Mouse (Mus musculus): ENCODE data around the gene Rprd2.
"Not testable (repeated sequence)": the region's sequence is repeated elsewhere in the genome, so short reads cannot be mapped to it uniquely, and the experiment has no call there.

Gene Rprd2

DNA sequence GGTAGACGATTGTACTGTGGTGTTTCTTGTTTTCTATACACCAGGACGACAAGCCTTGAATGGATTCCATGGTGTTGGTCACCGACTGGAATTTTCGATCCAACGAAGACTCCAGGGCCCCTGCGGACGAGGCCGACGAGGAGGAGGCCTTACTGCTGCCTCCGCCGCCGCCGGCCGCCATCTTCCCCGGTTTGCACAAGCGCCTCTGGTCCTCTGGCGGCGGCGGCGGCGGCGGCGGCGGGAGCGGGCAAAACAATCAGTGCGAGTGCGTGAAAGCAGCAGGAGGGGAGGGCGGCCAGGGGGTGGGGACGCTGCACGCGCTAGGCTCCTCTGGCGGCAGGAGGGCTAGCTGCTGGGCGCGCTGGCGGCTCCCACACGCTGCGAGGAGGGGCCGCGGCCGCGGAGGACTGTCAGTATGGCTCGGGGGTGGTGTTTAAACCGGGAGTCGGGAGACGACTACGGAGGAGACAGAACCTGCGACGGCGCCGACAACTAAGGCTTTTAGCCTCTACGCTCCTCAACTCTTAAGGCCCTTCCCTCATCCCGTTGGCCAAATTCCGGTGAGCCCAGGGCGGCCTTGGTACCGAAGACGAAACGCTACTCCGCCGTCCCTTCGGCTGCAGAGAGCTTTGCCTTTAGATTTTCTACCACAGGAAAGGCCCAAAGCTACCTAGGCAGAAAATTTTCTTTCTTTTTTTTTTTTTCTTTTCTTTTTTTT is at the start of gene Rprd2:
Rprd2 (minus strand) TSS at position 293 of the 718 bp plus-strand sequence.
- DNase-seq (ENCODE audit: low spot score), result peak; percentile 62

DNA sequence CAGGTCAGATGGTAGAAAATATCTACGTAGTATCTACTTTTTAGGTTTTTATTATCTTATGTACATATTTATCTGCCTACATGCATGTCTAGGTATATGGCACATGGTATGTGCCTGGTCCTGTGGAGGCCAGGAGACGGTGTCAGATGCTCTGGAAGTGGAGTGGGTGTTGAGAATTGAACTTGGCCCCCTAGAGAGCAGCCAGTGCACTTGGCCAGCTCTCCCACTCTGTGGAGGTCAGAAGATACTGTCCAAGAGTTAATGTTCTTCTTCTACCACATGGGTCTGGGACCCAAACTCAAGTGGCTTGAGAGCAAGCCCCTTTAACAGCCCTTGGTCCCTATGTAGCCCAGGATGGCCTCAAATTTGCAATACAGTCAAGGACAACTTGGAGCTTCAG is 48.7 kb upstream of the Rprd2 start:
- DNase-seq (ENCODE audit: low spot score), result no peak

DNA sequence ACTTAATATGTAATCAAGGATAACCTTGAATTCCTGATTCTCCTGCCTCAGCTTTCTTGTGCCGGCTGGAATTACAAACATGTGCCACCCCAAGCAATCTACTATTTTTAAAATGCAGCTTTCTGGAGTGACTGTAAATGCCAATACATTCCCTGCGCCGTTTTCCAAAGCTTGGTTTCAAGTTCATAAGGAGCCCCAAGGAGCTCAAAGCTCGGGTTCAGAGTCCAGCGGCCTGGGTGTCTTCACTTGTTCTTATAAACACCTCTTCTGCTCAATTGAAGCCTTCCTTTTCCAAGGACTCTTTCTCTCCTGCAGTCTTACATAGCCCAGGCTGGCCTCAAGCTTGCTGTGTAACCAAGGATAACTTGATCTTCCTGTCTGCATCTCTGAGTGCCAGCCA is 47.4 kb upstream of the Rprd2 start:
- DNase-seq (ENCODE audit: low spot score), result no peak

DNA sequence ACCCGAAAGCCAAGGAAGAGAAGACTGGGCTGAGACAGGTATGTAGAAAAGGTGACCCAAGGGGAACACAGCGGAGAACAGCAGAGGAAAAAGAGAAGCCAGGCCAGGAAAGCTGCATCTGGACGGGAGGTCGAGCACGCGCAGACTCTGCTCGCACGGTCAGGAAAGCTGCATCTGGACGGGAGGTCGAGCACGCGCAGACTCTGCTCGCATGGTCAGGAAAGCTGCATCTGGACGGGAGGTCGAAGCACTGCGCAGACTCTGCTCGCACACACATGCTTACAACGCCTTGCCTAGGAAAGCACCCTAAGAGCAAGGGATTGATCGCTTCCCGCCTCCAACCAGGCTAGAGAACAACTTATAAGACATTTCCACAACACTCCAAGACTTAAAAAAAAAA is 46.9 kb upstream of the Rprd2 start:
- DNase-seq (ENCODE audit: low spot score), result no peak

GRCm38 (mm10) chr3:95865050-95865449 is 46.4 kb upstream of the Rprd2 start:
- no peak for DNase-seq (ENCODE audit: low spot score)

DNA sequence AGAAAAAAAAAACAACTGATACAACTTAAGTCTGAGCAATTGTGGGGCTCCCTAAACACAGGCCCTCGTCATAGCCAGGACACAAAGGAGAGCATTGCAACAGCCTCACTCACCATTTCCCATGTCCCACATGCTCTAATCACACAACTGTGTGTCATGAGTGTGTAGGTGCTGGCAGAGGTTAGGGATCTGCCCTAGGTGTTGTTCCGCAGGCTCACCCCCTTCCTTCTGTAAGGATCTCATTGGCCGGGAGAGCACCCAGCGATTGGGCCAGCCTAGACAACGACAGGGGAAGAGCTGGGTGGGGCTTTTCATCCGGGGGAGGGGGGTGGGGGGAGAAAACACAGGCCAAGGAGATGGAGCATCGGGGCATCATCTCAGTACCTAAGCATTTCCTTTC is 44.9 kb upstream of the Rprd2 start:
- no peak for DNase-seq (ENCODE audit: low spot score)

DNA sequence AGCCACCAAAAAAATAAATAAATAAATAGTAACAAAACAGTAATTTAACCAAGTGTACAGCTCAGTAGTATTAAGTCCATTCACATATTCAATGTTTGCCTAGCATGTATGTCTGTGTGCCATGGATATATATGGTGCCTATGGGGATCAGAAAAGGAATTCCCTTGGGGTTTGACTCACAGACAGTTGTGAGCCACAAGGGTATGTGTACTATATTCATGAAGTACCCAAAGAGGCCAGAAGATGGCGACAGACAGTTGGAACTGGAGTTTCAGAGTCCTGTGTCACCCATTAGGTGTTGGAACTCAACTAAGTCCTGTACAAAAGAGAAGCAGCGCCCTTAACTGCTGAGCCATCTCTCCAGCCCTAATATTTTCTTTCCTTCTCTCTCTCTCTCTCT is 43.1 kb upstream of the Rprd2 start:
- DNase-seq (ENCODE audit: low spot score), result no peak

DNA sequence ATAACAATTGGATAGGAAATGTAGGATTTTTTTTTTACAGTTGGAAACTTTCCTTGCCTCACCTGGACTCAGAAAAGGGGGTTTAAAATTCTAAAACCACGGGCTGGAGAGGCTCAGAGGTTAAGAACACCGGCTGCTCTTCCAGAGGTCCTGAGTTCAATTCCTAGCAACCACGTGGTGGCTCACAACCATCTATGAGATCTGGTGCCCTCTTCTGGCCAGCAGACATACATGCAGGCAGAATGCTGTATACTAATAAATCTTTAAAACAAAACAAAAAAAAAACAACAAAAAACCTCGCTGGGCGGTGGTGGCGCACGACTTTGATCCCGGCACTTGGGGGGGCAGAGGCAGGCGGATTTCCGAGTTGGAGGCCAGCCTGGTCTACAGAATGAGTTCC is 42.6 kb upstream of the Rprd2 start:
- no peak for DNase-seq (ENCODE audit: low spot score)

DNA sequence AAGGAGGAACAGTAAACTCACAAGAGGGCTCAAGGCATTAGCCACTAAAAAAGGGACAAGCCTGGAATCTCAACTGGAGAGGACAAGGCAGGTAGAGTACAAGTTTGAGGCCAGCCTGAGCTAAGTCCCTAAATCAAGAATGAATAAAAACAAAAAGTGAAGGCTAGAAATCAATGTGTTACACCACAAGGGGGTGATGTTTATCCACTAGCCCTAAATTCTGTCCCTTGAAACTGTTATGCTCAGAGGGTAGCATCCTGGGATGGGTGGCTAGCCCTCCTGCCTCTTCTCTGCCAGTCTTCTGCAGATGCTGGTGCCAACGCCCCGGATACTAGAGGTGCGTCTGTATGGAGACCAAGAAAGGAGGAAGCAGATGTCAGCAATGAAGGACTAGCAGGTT is 41.7 kb upstream of the Rprd2 start:
- DNase-seq (ENCODE audit: low spot score), result no peak

GRCm38 (mm10) chr3:95858278-95858677 is 39.6 kb upstream of the Rprd2 start:
- not testable (repeated sequence) for DNase-seq (ENCODE audit: low spot score)

DNA sequence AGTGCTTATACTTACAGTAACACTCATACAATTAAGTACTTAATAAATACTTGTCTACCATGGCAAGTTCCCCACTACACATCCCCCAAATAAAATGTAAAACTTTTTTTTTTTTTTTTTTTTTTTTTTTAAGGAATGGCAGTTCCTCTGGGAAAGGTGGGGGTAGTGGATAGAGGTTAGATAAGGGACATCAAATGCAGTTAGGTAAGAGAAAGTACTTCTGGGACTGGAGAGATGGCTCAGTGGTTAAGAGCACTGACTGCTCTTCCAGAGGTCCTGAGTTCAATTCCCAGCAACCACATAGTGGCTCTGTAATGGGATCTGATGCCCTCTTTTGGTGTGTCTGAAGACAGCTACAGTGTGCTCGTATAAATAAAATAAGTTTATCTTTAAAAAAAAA is 38.4 kb upstream of the Rprd2 start:
- not testable (repeated sequence) for DNase-seq (ENCODE audit: low spot score)

- no peak for DNase-seq (ENCODE audit: low spot score)
These were observed 37.5 kb upstream of the Rprd2 start for GRCm38 (mm10) chr3:95856115-95856514.

- peak; percentile 88 for DNase-seq (ENCODE audit: low spot score)
These were observed 36.9 kb upstream of the Rprd2 start, which contains the start of gene Prpf3 for GRCm38 (mm10) chr3:95855502-95856089. Gene Prpf3 (minus strand): TSS chr3:95855885.

GRCm38 (mm10) chr3:95851317-95851716 is 32.7 kb upstream of the Rprd2 start:
- no peak for DNase-seq (ENCODE audit: low spot score)

- DNase-seq (ENCODE audit: low spot score), result no peak
These were observed 31.9 kb upstream of the Rprd2 start for GRCm38 (mm10) chr3:95850611-95851010.

DNA sequence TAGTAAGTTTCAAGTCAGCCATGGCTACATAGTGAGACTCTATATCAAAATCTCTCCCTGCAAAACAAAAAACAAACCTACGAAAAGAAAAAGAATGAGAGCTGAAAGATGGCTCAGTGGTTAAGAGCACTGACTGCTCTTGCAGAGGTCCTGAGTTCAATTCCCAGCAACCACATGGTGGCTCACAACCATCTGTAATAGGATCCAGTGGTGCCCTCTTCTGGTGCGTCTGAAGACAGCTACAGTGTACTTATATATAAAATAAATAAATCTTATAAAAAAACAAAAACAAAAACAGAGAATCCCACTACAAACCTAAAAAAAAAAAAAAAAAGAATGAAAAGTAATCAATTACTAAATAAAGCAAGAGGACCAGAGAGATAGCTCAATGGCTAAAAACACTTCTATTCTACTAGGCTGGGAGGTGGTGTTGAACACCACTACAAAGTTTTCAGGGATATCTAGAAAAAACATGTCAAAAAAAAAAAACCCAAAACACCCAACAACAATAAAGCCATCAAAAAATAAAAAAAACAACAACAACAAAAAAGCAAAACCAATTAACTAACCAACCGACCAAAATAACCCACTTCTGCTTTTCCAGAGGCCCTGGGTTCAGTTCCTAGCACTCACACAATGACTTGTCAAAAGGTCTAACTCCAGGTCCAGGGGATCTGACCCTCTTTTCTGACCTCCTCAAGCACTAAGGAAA is 24.0 kb upstream of the Rprd2 start:
- DNase-seq (ENCODE audit: low spot score), result no peak

DNA sequence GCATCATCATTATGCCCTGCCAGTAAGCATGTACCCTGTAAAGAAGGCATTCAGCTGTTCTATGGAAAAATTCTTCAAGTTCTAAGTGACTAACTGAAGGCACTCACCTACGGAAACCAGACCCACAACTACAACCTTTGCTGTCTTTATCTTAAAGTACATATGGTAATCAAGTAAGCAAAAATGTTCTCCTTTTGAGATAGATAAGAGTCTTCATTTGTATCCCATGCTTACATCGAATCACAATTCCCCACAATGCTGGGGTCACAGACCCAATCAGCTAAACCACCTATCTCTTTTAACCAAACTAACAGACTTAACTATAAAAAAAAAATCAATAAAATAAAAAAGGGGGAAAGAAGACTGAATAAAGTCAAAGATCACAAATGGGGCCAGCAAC is 20.6 kb upstream of the Rprd2 start:
- no peak for DNase-seq (ENCODE audit: low spot score)

- DNase-seq (ENCODE audit: low spot score), result no peak
These were observed 10.4 kb upstream of the Rprd2 start for GRCm38 (mm10) chr3:95829053-95829452.

GRCm38 (mm10) chr3:95826275-95826674 is 7.6 kb upstream of the Rprd2 start:
- DNase-seq (ENCODE audit: low spot score), result no peak

GRCm38 (mm10) chr3:95820046-95821010 is 1.7 kb upstream of the Rprd2 start:
- DNase-seq (ENCODE audit: low spot score), result no peak

- peak; percentile 93 for DNase-seq (ENCODE audit: low spot score)
These were observed 805 bp upstream of the Rprd2 start for GRCm38 (mm10) chr3:95819351-95819985.
